Mouse (Mus musculus) heart, postnatal 10 days (tissue): ENCODE results near the gene Gm37419. TPM values are rescaled to one million over a fixed set of nuclear protein-coding genes. Genes with fewer than 3 reads are reported as not detected.
A peak's percentile ranks its signal among the peaks of the same experiment; 100 is the strongest.

Experiments
- DNase-seq, 2 experiments: peaks; one replicate each; pipeline ENCODE4 v3.0.0; 2021
- intact Hi-C: fragments of 180-260 bp; cut with DNase I; formaldehyde crosslinking; loops from one replicate; pipeline ENCODE4 v1.15.1; 2025
- total RNA-seq, 2 experiments: library from RNA; stranded (reverse); gene quantifications; 2 replicates each; pipeline ENCODE4 v1.2.3; 2021

The Gm37419 gene
- total RNA-seq, 2 experiments from 2014 or later, result not detected

DNA sequence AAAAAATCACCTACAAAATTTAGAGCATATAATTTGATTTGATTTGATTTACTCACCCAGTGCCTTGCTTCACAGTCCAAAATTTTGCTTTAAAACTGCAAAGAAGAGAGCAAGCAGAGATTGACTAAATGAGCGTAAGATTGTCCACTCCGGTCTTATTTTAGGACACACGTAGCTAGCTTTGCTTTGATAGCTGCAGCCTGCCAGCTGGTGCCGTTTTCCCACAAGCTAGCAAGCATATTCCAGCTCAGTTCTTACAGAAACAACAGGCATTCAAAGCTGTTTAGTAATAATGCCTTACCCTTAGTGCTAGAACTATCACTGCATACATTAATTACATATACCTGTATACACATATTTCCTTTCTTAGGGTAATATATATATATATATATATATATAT, 9.8 kb upstream of the Gm37419 start:
- intact Hi-C loops, result no loop called here
- DNase-seq, result no peak

DNA sequence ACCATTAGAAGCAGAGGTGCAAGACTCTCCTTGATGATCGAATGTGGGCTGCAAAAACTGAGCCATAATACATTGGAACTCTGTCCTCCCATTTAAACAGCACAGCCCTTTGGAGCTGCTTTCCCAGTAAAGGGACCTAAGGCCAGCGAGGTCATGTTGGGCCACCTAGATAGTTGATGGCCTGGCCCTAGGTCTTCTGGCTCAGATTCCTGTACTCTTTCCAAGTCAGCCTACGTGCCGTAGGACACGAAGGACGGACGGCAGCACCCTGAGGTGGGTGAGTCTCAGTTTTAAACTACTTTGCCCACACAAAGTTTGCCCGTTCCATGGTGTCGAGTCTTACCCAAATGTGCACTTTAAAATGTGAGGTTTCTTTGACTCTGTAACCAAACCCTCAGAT, 8.8 kb upstream of the Gm37419 start:
- intact Hi-C loops, result no loop called here
- peak; percentile 64 to 75 for DNase-seq

DNA sequence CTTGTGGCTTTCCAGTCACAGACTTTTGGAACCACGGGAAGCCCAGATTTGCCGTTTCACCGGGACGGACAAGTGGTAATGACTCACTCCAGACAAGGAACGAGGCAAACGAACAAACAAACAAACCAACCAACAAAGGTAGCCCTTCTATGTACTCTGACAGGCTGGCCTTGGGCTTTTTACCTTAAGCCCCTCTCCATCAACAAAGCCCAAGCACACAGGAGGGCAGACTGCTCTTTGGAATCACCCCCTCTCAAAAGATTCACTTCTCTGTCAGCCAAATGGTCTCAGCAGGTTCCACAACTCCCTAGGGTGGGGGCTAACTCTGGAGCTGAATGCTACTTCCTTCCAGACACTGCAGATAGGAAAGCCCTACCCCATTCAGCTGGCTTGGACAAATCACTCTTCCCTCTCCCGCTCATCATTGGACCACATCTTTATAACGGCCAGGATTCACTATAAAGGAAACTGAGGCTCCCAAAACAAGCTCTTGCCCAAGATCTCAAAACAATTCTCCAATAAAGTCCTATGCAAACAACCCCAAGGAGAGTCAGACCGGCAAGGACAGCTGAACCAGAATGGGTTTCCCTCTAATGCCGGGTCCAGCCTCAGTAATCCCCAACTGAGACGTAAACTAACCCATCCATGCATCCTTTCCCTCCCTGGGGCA, 7.9 kb upstream of the Gm37419 start:
- intact Hi-C loops, result loop anchor here (5.0 to 10.0 kb wide), 3 partner anchors 644 to 902 kb away; no protein-coding TSS in a partner anchor
- peak in 1 of 2 experiments; percentile 19 for DNase-seq

DNA sequence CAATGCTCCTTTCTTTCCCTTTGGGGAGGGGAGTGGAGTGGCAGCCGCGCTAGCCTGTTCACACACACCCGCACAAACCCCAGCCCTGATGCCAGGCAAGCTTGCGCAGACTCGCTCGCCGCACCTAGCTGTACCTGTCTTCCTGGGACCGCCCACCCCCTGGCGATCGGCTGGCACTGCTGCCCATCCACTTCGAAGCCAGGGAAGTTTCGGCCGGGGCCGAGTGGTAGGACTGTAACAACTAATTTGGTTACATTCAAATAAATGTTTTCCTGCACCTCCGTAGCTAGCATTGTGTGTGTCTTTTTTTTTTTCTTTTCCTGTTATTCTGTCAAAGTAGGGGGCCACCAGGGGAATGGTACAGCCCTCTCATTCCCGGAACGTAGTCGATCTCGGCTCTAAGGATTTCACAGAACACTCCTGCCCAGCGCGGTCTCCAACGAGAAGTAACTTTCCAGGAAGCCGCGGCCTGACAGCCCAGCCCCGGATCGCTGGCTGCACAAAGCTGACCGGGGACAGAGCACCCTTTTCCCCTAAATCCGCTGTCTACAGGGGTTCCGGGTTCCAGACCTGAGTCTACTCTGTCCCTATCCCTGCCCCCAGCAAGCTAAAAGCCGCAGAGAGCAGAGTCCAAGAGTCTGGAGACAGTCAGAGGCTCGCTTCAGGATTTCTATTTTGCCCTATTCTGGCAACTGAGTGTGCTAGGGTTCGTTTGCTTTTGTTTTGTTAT, 7.1 kb upstream of the Gm37419 start:
- DNase-seq, result peak; percentile 57
- intact Hi-C loops, result loop anchor here (5.0 to 10.0 kb wide), 3 partner anchors 644 to 901 kb away; no protein-coding TSS in a partner anchor

DNA sequence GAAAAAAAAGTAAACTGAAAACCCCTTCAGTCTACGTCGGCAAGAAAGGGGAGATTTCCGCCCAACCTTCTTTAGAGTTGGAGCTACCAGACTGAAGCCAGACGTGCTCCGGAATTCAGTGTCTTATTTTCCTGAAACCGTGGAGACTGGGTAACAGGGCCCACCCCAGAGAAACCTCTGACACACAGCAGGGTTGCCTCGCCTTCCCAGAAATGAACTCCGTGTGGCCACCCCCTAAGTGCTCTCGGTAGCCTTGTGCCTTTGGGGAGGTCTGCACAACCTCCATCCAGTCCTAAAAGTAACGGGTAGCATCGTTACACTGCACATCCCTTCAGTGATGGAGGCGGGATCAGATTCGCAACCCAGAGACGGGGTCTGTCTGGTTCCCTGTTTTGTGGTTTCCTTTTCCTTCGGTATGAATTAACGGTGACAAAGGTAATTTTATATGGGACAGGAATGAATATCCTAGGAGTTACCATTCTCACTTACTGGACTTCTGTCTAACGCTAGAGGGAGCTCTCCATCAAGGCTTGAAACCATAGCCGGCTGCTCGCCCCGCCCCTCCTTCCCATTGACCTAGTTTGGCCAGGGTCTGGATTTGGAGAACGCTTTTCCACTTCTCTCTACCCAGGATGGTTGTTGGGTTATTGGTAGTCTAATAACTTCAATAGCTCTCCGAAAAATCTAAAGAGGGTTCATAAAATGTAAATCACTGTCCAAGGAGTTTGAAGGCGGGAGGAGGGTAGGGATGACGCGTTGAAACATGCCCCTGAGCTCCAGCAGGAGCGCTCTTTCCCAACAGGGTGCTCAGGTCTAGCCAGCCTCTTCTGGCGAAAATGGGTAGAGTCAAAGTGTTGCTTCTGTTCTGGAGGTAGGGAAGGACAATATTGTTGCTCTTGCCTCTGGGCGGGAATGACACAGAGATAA, 6.1 kb upstream of the Gm37419 start:
- peak; percentile 92 to 93 for DNase-seq
- intact Hi-C loops, result loop anchor here (1.0 to 10.0 kb wide), 4 partner anchors 643 to 1281 kb away; no protein-coding TSS in a partner anchor

DNA sequence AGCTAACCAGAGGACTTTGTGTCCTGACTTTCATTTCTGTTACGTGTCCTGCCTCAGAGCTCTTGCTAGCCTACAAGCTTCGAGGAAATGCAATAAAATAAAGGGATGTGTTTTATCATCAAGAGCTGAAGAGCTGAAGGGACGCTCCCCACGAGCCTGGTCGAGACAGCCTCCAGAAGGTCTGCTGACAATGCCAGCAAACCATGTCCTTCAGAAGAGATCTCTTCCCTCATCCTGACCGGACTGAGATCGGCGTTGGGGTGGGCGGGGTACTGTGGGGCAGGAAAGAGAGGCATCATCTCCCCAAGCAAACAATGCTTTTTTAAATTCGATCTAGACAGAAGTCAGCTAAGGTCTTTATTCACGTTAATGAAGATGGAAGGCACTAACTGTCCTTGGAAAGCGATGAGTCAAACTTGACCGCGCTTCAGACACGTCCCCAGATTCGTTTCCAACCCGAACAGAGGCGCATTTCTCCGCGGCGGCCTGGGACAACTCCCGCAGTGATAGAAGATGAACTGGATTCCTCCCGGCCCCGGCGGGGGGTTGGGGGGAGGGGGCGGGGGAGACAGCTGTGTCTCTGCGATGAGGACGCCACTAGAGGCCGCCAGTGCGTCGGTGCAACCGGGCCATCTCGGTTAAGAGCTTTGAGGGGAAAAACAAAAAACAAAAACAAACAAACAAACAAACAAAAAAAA, 5.2 kb upstream of the Gm37419 start:
- DNase-seq, result peak; percentile 86 to 88
- intact Hi-C loops, result loop anchor here (1.0 to 10.0 kb wide), 4 partner anchors 642 to 1280 kb away; no protein-coding TSS in a partner anchor

DNA sequence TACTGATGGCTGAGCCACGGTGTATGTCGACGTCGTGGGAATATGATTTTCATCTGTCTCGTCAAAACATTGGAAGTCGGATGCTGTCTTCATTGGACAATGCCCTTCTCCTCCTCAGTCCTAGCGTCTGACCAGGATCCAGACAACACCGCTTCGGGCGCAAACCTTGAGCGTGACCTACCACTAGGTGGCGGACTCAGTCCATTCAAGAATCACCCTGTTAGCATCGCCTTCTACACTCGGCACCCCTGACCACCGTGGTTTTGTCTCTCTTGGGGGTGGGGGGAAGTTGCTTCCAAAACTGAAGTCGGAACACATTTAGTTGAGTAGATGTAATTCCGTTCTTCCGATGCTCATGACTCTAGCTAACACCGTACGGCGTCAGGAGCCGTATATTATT, 4.1 kb upstream of the Gm37419 start:
- peak; percentile 95 to 96 for DNase-seq
- intact Hi-C loops, result loop anchor here (1.0 to 10.0 kb wide), 5 partner anchors 641 to 1365 kb away; no protein-coding TSS in a partner anchor

DNA sequence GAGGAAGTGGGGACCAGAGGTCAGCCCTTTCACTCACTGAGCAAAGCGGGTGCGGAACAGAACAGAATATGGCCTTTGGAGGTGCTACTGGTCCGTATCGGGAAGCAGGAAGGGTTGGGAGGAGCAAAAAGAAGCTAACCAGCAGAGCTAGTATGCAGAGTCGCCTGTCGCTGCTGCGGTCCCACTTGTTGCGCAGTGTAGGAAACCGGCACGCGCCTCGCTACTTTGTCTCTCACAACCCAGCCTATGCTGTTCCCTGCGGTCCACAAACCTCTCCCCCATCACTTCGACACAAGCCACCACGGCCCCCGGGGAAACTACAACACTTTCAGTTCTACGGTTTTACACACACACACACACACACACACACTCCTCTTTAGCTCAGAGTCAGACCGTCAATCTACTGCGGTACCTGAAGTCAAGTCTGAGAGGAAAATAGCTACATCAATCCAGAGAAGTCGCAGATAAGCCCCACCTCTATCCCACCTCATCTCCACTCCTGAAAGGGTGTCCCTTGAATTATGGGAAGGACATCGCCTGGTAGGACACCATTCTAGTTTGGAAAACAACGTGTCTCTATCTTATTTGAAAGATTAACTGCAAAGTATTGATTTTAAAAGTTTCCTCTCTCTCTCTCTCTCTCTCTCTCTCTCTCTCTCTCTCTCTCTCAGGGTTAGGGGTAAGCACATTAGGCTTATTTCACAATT, 3.4 kb upstream of the Gm37419 start:
- intact Hi-C loops, result loop anchor here (1.0 to 10.0 kb wide), 7 partner anchors 507 to 1364 kb away; no protein-coding TSS in a partner anchor
- peak; percentile 68 to 69 for DNase-seq

DNA sequence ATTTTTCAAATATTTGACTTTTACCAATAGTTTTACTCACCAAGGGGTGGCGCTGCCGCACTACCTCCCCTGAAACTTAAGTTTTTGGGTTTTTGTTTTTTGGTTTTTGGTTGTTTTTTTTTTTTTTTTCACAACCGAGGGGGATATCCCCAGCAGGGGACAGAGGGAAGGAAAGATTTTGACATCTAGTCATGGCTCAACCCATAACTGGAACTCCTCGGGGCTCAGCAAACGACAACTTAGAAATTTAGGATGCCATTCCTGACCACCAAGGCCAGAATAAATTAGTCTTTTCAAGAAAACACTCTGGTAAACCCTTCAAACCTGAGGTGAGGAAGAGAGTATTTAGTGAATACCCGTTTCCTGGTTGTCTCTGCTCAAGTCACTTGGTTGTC, 2.8 kb upstream of the Gm37419 start:
- peak; percentile 59 to 78 for DNase-seq
- intact Hi-C loops, result loop anchor here (5.0 to 10.0 kb wide), 4 partner anchors 507 to 749 kb away; no protein-coding TSS in a partner anchor

DNA sequence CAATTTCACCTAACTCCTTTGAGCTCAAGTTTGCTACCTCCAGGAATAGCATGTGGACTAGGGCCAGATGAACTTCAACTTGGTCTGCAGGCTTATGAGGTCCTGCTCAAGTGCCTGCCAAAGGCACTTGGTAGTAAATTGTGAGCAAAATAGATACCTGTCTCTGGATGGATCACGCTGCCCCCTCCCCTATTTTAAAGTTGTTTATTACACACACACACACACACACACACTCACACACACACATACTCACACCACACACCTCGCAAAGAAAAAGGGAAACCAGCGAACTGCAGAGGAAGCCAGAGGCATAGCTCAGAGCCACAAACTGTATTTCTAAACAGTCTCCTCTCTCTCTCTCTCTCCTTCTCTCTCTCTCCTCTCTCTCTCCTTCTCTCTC, 2.1 kb upstream of the Gm37419 start:
- DNase-seq, result peak; percentile 64 to 69
- intact Hi-C loops, result loop anchor here (5.0 to 10.0 kb wide), 4 partner anchors 506 to 749 kb away; no protein-coding TSS in a partner anchor

DNA sequence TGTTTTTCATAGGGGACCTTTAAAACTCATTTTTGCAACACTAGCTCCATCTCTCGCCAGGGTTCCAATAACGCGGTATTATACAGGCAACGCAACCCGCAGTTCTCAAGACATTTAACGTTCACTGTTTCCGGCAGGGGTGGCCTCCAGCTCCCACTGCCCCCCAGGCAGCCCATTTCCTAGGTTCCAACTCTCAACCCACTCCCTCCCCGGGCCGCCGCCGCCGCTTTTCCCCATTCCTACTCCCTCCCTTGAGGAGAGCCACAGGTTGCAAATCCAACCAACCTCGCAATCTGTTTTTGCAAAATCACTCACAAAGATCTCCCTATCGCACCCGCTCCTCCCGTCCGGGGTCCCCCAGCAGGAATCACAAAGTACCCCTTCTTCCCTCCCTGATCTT, 1.4 kb upstream of the Gm37419 start:
- intact Hi-C loops, result loop anchor here (5.0 to 10.0 kb wide), 4 partner anchors 505 to 748 kb away; no protein-coding TSS in a partner anchor
- DNase-seq, result peak; percentile 49 to 63

DNA sequence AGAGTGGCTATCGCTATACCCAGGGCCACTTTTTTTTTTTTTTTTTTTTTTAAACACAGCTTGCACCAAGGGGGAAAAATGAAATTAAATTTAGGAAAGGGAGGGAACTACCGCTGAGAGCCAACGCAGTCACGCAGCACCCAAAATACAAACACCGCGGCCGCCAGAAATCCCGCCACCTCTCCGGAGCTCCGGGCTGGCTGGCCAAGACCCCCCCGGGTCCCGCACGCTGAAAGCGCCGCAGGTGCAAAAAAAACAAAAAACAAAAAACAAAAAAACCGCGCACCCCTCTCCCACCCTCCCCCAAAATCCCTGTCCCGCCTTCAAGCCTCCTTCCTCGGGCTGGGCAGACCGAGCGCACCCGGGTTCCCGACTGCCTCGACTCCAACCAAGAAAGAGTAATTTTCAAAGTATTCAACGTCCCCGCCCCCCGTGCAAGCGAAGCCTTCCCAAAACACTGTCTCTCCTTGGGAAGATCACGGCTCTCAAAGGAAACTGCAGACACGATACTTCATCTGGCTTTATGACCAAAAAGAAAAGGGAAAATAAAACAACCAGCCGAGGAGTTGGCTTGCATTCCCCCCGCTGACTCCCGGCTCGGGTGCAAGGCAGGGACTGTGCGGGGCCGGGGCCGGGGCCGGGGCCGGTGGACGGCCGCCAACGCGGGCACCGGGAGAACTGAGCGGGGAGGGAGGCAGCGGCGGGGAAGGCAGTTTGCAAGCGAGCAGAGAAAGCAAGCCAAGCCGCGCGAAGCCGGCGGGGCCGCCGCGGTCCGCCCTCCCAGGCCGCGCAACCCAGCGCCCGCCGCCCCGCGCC, 733 bp upstream of the Gm37419 start:
- peak; percentile 68 for DNase-seq
- intact Hi-C loops, result loop anchor here (1.0 to 10.0 kb wide), 5 partner anchors 406 to 747 kb away; partner anchors contain the start of gene Lpp

DNA sequence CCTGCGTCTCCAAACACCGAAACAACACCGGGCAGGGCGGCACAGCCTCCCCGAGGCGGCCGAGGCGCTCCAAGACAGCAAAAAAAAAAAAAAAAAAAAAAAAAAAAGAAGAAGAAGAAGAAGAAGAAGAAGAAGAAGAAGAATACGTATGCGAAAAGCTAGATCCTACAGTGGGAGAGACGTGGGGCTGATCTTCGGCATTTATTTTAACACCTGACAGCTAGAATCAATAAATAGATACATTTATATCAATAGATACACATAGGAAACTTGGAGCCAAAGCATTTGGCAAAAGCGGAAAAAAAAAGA, 171 bp upstream of the Gm37419 start:
- intact Hi-C loops, result loop anchor here (1.0 to 10.0 kb wide), 5 partner anchors 405 to 747 kb away; partner anchors contain the start of gene Lpp
- no peak for DNase-seq

DNA sequence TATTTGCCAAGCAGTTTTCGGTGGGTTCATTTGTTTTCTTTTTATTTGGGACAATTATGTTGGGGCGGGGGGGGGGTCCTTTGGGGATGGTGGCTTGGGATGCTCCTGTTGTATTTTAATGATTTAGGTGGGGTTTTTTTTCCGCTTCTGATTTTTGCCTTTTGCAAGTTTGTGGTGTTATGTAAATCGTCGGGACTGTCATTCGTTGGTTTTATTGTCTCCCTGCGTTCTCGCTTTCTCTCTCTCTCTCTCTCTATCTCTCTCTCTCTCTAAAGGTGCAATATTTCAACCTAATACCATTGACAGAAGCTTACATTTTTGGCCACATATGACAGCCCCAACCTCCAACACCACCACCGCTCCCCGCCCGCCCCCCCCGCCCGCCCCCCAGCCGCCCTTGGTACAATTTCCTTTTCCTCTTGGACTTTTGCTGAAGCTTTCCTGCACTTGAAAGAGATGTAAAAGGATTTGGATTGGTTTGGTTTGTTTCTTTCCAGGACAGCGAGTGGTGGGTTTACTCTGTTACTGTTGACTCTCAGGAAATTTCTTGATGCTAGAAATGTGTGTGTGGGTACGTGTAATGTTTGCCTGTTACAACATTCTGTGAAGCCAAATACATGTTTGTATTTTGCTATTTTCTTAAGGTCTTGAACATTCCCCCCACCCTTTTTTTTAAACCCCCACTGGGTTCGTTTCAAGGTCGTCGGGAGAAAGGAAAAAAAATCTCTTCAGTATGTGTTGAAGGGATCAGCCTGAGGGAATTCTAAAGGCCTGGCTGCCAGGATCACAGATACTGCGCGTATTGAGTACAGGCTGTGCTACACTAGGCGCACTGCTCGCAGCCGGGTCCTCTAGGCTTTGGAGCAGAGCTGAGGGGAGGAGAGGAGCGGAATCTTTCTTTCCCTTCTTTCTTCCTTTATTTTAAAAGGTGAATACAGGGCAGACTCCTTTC, 1.2 kb downstream of the Gm37419 start:
- peak; percentile 73 to 76 for DNase-seq
- intact Hi-C loops, result loop anchor here (5.0 to 10.0 kb wide), 7 partner anchors 195 to 745 kb away; no protein-coding TSS in a partner anchor

DNA sequence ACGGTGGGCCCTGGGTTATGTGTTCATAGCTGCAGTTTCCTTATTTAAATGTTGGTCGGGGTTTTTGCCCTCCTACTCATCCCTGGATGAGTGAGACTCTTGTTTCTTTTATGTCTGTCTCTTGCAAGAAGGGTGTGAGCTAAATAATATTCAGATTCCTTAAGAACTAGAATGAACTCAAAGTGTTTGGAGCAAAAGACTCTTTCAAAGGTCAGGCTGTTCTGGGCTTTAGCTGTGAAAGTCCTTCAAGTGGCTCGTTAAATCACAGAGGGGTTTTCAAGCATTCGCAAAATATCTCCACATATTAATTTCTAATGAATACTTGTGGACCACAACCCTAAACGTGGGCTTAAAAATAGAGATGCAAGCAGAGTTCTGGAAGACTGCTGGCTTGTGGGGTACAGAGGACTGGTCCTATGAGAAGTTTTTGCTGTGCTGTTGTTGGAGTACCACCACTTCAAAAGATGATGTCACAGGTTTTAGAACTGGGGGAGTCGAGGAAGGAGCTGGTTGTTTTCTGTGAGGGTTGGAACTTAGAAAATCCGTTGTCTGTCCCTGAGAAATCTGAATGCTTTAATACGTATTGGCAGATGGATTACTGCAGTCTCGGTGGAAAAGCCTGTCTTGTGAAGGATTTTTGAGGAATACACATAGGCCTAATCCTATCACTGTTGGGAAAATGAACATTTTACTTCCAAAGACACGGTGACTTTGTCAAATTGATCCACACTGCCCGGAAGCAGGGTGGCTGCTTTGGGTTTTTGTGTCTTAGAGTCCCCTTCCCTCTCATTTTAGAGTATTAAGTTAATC, 2.1 kb downstream of the Gm37419 start:
- intact Hi-C loops, result loop anchor here (5.0 to 10.0 kb wide), 3 partner anchors 194 to 442 kb away; no protein-coding TSS in a partner anchor
- DNase-seq, result peak in 1 of 2 experiments; percentile 30

DNA sequence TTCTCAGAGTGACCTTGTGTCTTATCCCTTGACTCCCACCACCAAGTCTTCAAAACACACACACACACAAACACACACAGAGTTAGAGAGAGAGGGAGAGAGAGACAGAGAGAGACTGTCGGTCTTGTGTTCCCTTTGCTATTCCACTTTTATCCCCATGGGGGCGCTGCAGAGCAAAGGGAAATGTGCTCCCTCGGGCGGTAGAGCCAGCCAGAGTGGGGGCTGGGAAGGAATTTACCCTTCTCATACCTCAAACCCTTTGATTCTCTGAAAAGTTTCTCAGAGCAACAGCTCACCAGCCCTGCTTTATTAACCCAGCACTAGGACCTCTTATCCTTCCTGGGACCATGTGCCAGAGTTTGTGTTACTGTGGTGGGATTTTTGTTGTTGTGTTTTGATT, 2.9 kb downstream of the Gm37419 start:
- peak; percentile 92 to 96 for DNase-seq
- intact Hi-C loops, result loop anchor here (5.0 to 10.0 kb wide), 3 partner anchors 194 to 441 kb away; no protein-coding TSS in a partner anchor
